8 mouse cellular contexts compared by ENCODE assay signal in genomic region chr15:78832701-78833123, GRCm38 (mm10). TPM values are rescaled to one million over a fixed set of nuclear protein-coding genes. Genes with fewer than 3 reads are reported as not detected.
DNase-seq lines count a peak whose midpoint lies in the region; ATAC-seq lines count a peak whose summit lies in the region.

No protein-coding gene starts in this region.

- H3K4me1 ChIP-seq in embryonic facial prominence, embryonic 12.5 days = peaks cover 38% of the 10 kb centered on the region
- H3K4me1 ChIP-seq in midbrain, embryonic 14.5 days (ENCODE audit: control insufficient read depth, insufficient read depth, low read length) = peaks cover 21% of the 10 kb centered on the region; the same call in 1 of the 2 replicates

- H3K36me3 ChIP-seq in embryonic facial prominence, embryonic 12.5 days = no peaks in the 10 kb centered on the region
- no peaks in the 10 kb centered on the region for H3K36me3 ChIP-seq in midbrain, embryonic 14.5 days (ENCODE audit: control insufficient read depth, insufficient read depth, low read length)

- H3K27ac ChIP-seq in embryonic facial prominence, embryonic 12.5 days = peak overlapping the region; percentile 52
- peak overlapping the region; percentile 60; the same call in 1 of the 2 replicates for H3K27ac ChIP-seq in midbrain, embryonic 14.5 days (replicated peaks; ENCODE audit: low read depth, low read length)

- 0 out of 2 replicates have a peak, but pooled peaks have one; percentile 12 for ATAC-seq in embryonic facial prominence, embryonic 12.5 days (ENCODE audit: insufficient number of reproducible peaks, insufficient read depth, low FRiP score, low TSS enrichment)
- ATAC-seq in midbrain, embryonic 14.5 days (ENCODE audit: low FRiP score, low TSS enrichment) = peak; percentile 65; the same call in 1 of the 2 replicates
- no peak for ATAC-seq in activated CD4-positive, CD25-positive, alpha-beta regulatory T cell, adult 4 months

- intact Hi-C loops in left cerebral cortex, postnatal 4 days (cut with DNase I) = loop anchor here (5.0 kb wide), 1 partner anchor 35 kb away; no protein-coding TSS in a partner anchor

- H3K9me3 ChIP-seq in embryonic facial prominence, embryonic 12.5 days = no peaks in the 10 kb centered on the region
- H3K9me3 ChIP-seq in midbrain, embryonic 14.5 days (ENCODE audit: control insufficient read depth, low read length) = no peaks in the 10 kb centered on the region

- H3K4me2 ChIP-seq in embryonic facial prominence, embryonic 12.5 days (replicated peaks) = no peak overlapping the region
- H3K4me2 ChIP-seq in midbrain, embryonic 14.5 days (ENCODE audit: low read length) = no peak overlapping the region

- H3K9ac ChIP-seq in embryonic facial prominence, embryonic 12.5 days = peak overlapping the region; percentile 46; the same call in 1 of the 2 replicates
- no peak overlapping the region for H3K9ac ChIP-seq in midbrain, embryonic 14.5 days (replicated peaks; ENCODE audit: low read length)

- WGBS in embryonic facial prominence, embryonic 12.5 days = 14% methylated on average over 14 of the region's 14 CpGs
- 6% methylated on average over 14 of the region's 14 CpGs for WGBS in midbrain, embryonic 14.5 days

- H3K27me3 ChIP-seq in embryonic facial prominence, embryonic 12.5 days = peaks cover 3% of the 10 kb centered on the region; the same call in 1 of the 2 replicates
- no peaks in the 10 kb centered on the region for H3K27me3 ChIP-seq in midbrain, embryonic 14.5 days (ENCODE audit: control insufficient read depth, insufficient read depth, low read length)

- no peak overlapping the region for H3K4me3 ChIP-seq in embryonic facial prominence, embryonic 12.5 days
- no peak overlapping the region for H3K4me3 ChIP-seq in midbrain, embryonic 14.5 days (replicated peaks; ENCODE audit: low read depth, low read length)

- DNase-seq in adrenal gland, postnatal 36 days = peak; percentile 91 to 93
- DNase-seq in heart, adult 18-20 months = peak; percentile 86 to 94
- peak; percentile 81 for DNase-seq in kidney, adult 11 months
- DNase-seq in left cerebral cortex, postnatal 4 days = peak; percentile 90
- DNase-seq in midbrain, embryonic 14.5 days = peak; percentile 69
- peak; percentile 63 for DNase-seq in testis, postnatal 14 days (ENCODE audit: low spot score)

RNA-seq across cellular contexts. Expression of gene Cdc42ep1, which starts 9.7 kb away (rescaled TPM):
- total RNA-seq in adrenal gland, postnatal 36 days (2021) = 10 to 100 TPM; 36.8 to 52.6 TPM
- polyA plus RNA-seq in embryonic facial prominence, embryonic 12.5 days (2016; fragmentation: Nextera tagmentation; extraction: Ambion mirVana) = 25.6 and 25.7 TPM in 2 replicates
- 10 to 100 TPM; 26.3 to 27.9 TPM for total RNA-seq in heart, adult 18-20 months (2021)
- 1 to 10 TPM; 8.3 to 9.1 TPM for total RNA-seq in left cerebral cortex, postnatal 4 days (2021)
- polyA plus RNA-seq in midbrain, embryonic 14.5 days (2014; fragmentation: Nextera tagmentation; extraction: Ambion mirVana) = 7.8 and 8.8 TPM in 2 replicates
- polyA plus RNA-seq in activated CD4-positive, CD25-positive, alpha-beta regulatory T cell, adult 4 months (2017; shearing (Covaris generic)) = not detected

RNA-seq across cellular contexts. Expression of gene Lgals2, which starts 22.6 kb away (rescaled TPM):
- total RNA-seq in adrenal gland, postnatal 36 days (2021) = under 1 TPM; 0.53 to 0.56 TPM
- polyA plus RNA-seq in embryonic facial prominence, embryonic 12.5 days (2016; fragmentation: Nextera tagmentation; extraction: Ambion mirVana) = not detected in 2 replicates
- total RNA-seq in heart, adult 18-20 months (2021) = not detected
- not detected for total RNA-seq in left cerebral cortex, postnatal 4 days (2021)
- not detected in 2 replicates for polyA plus RNA-seq in midbrain, embryonic 14.5 days (2014; fragmentation: Nextera tagmentation; extraction: Ambion mirVana)
- not detected for polyA plus RNA-seq in activated CD4-positive, CD25-positive, alpha-beta regulatory T cell, adult 4 months (2017; shearing (Covaris generic))

RNA-seq across cellular contexts. Expression of gene Card10, which starts 29.9 kb away (rescaled TPM):
- total RNA-seq in adrenal gland, postnatal 36 days (2021) = 1 to 10 TPM; 5.9 to 9.8 TPM
- polyA plus RNA-seq in embryonic facial prominence, embryonic 12.5 days (2016; fragmentation: Nextera tagmentation; extraction: Ambion mirVana) = 3.6 TPM in 2 replicates
- total RNA-seq in heart, adult 18-20 months (2021) = 10 to 100 TPM; 14.1 to 14.5 TPM
- 1 to 10 TPM; 5.2 to 5.4 TPM for total RNA-seq in left cerebral cortex, postnatal 4 days (2021)
- 1.3 and 1.6 TPM in 2 replicates for polyA plus RNA-seq in midbrain, embryonic 14.5 days (2014; fragmentation: Nextera tagmentation; extraction: Ambion mirVana)
- not detected for polyA plus RNA-seq in activated CD4-positive, CD25-positive, alpha-beta regulatory T cell, adult 4 months (2017; shearing (Covaris generic))

RNA-seq across cellular contexts. Expression of gene Gga1, which starts 44.3 kb away (rescaled TPM):
- 10 to 100 TPM; 56.0 to 57.3 TPM for total RNA-seq in adrenal gland, postnatal 36 days (2021)
- polyA plus RNA-seq in embryonic facial prominence, embryonic 12.5 days (2016; fragmentation: Nextera tagmentation; extraction: Ambion mirVana) = 50.0 and 51.1 TPM in 2 replicates
- total RNA-seq in heart, adult 18-20 months (2021) = 10 to 100 TPM; 40.3 to 45.2 TPM
- total RNA-seq in left cerebral cortex, postnatal 4 days (2021) = 10 to 100 TPM; 59.3 to 65.6 TPM
- 37.3 and 42.0 TPM in 2 replicates for polyA plus RNA-seq in midbrain, embryonic 14.5 days (2014; fragmentation: Nextera tagmentation; extraction: Ambion mirVana)
- polyA plus RNA-seq in activated CD4-positive, CD25-positive, alpha-beta regulatory T cell, adult 4 months (2017; shearing (Covaris generic)) = 10 to 100 TPM; 13.8 to 18.1 TPM

RNA-seq across cellular contexts. Expression of gene Mfng, which starts 59.4 kb away (rescaled TPM):
- 10 to 100 TPM; 12.3 to 16.7 TPM for total RNA-seq in adrenal gland, postnatal 36 days (2021)
- polyA plus RNA-seq in embryonic facial prominence, embryonic 12.5 days (2016; fragmentation: Nextera tagmentation; extraction: Ambion mirVana) = 29.1 and 29.3 TPM in 2 replicates
- 10 to 100 TPM; 10.8 to 11.0 TPM for total RNA-seq in heart, adult 18-20 months (2021)
- 1 to 10 TPM; 7.3 to 7.7 TPM for total RNA-seq in left cerebral cortex, postnatal 4 days (2021)
- polyA plus RNA-seq in midbrain, embryonic 14.5 days (2014; fragmentation: Nextera tagmentation; extraction: Ambion mirVana) = 16.7 and 28.0 TPM in 2 replicates
- 10 to 100 TPM; 47.5 to 55.4 TPM for polyA plus RNA-seq in activated CD4-positive, CD25-positive, alpha-beta regulatory T cell, adult 4 months (2017; shearing (Covaris generic))
